Mouse (Mus musculus) heart, embryonic 12.5 days (tissue): ENCODE data around the gene Ubn1. TPM values are rescaled to one million over a fixed set of nuclear protein-coding genes. Genes with fewer than 3 reads are reported as not detected.

Experiments
- ATAC-seq: fragments of 200-750 bp; cut with Nextera tagmentation; 2 replicates; pipeline ENCODE4 v1.8.0; 2017; ENCODE audit warnings: moderate TSS enrichment, moderate library complexity; ENCODE audit not compliant: insufficient number of reproducible peaks, low FRiP score
- H3K27ac ChIP-seq: fragments of 300-500 bp; sonication (generic); 2 replicates; pipeline ENCODE4 v1.5.1; 2016; ENCODE audit warnings: mild to moderate bottlenecking, moderate library complexity; ENCODE audit not compliant: poor library complexity, severe bottlenecking
- H3K27me3 ChIP-seq: fragments of 300-500 bp; sonication (generic); replicated peaks from 2 replicates; pipeline ENCODE4 v1.6.1; 2016; ENCODE audit warnings: mild to moderate bottlenecking, moderate library complexity
- H3K36me3 ChIP-seq: fragments of 300-500 bp; sonication (generic); 2 replicates; pipeline ENCODE4 v1.6.1; 2016; ENCODE audit warnings: mild to moderate bottlenecking, moderate library complexity
- H3K4me1 ChIP-seq: fragments of 300-500 bp; sonication (generic); replicated peaks from 2 replicates; pipeline ENCODE4 v1.6.1; 2016; ENCODE audit warnings: mild to moderate bottlenecking
- H3K4me2 ChIP-seq: fragments of 300-500 bp; sonication (generic); 2 replicates; pipeline ENCODE4 v1.6.1; 2016; ENCODE audit warnings: mild to moderate bottlenecking, moderate library complexity
- H3K4me3 ChIP-seq: fragments of 300-500 bp; sonication (generic); 2 replicates; pipeline ENCODE4 v1.5.1; 2016; ENCODE audit warnings: mild to moderate bottlenecking
- H3K9ac ChIP-seq: fragments of 300-500 bp; sonication (generic); 2 replicates; pipeline ENCODE4 v1.6.1; 2016; ENCODE audit warnings: mild to moderate bottlenecking, moderate library complexity
- H3K9me3 ChIP-seq: fragments of 300-500 bp; sonication (generic); replicated peaks from 2 replicates; pipeline ENCODE4 v1.6.1; 2016; ENCODE audit warnings: mild to moderate bottlenecking, moderate library complexity
- WGBS: fragments of 180-500 bp; shearing (Covaris S2); methylation state at CpG from one replicate; pipeline ENCODE4 v1.1.7; 2016; 5-methylcytosine and 5-hydroxymethylcytosine counted together
- polyA plus RNA-seq: library from polyadenylated mRNA; unstranded; fragments of >200 nt; fragmentation: Nextera tagmentation; extraction: Ambion mirVana; gene quantifications from 2 replicates; pipeline ENCODE4 v1.2.1, GENCODE M21; 2016

Gene Ubn1
- polyA plus RNA-seq = 16.3 and 16.7 TPM in 2 replicates

GRCm38 (mm10) chr16:5049774-5050234, at the start of gene Ubn1, which contains the start of gene Glyr1:
Gene Ubn1, plus strand, starts transcription at chr16:5050057.
Gene Glyr1, minus strand, starts transcription at chr16:5049863.
- WGBS = 0% methylated on average over 56 of the region's 56 CpGs
- Histone ChIP-seq H3K9ac (peak within 1 kb of the TSS; percentile 98), H3K27ac (peak within 1 kb of the TSS; percentile 98), H3K36me3 (peaks cover 31% of the 10 kb centered on the region), H3K4me2 (peak within 1 kb of the TSS; percentile 99), H3K4me1 (peaks cover 16% of the 10 kb centered on the region), H3K27me3 (no peaks in the 10 kb centered on the region), H3K4me3 (peak within 1 kb of the TSS; percentile 100), H3K9me3 (no peaks in the 10 kb centered on the region)
- ATAC-seq = peak; percentile 99

GRCm38 (mm10) chr16:5000611-5001010, 49.2 kb upstream of the Ubn1 start:
- no peak overlapping the region for H3K27ac ChIP-seq

GRCm38 (mm10) chr16:5007067-5007466, 42.8 kb upstream of the Ubn1 start, which contains the start of gene Smim22:
Gene Smim22, plus strand, starts transcription at chr16:5007288.
- no peak within 1 kb of the TSS for H3K27ac ChIP-seq
- H3K4me1 ChIP-seq = peaks cover 16% of the 10 kb centered on the region
- ATAC-seq = no peak
- 0 out of 2 replicates have a peak, but pooled peaks cover 3% of the 10 kb centered on the region for H3K9me3 ChIP-seq
- H3K4me3 ChIP-seq = no peak within 1 kb of the TSS
- H3K36me3 ChIP-seq = peaks cover 14% of the 10 kb centered on the region
- no peaks in the 10 kb centered on the region for H3K27me3 ChIP-seq
- 37% methylated on average over 5 of the region's 5 CpGs for WGBS
- no peak within 1 kb of the TSS for H3K4me2 ChIP-seq
- H3K9ac ChIP-seq = no peak within 1 kb of the TSS; the same call in 1 of the 2 replicates

More at GRCm38 (mm10) chr16:5000611-5001010, 49.2 kb upstream of the Ubn1 start:
- Histone ChIP-seq H3K9me3 (0 out of 2 replicates have a peak, but pooled peaks cover 3% of the 10 kb centered on the region), H3K4me2 (no peak overlapping the region), H3K9ac (no peak overlapping the region), H3K36me3 (no peaks in the 10 kb centered on the region), H3K4me1 (peaks cover 6% of the 10 kb centered on the region; the same call in 1 of the 2 replicates), H3K27me3 (no peaks in the 10 kb centered on the region), H3K4me3 (no peak overlapping the region)
- WGBS = 70% methylated on average over 3 of the region's 3 CpGs
- ATAC-seq = no peak

GRCm38 (mm10) chr16:5007492-5007891, 42.4 kb upstream of the Ubn1 start:
- ATAC-seq = no peak
- Histone ChIP-seq H3K4me2 (no peak overlapping the region), H3K27me3 (no peaks in the 10 kb centered on the region), H3K4me3 (no peak overlapping the region), H3K36me3 (peaks cover 14% of the 10 kb centered on the region), H3K27ac (no peak overlapping the region), H3K4me1 (peaks cover 20% of the 10 kb centered on the region), H3K9me3 (no peaks in the 10 kb centered on the region), H3K9ac (no peak overlapping the region; the same call in 1 of the 2 replicates)
- 47% methylated on average over 5 of the region's 6 CpGs for WGBS

GRCm38 (mm10) chr16:5008076-5008475, 41.8 kb upstream of the Ubn1 start:
- H3K9ac ChIP-seq = no peak overlapping the region
- peaks cover 14% of the 10 kb centered on the region for H3K36me3 ChIP-seq
- H3K4me3 ChIP-seq = no peak overlapping the region
- H3K4me2 ChIP-seq = no peak overlapping the region
- no peaks in the 10 kb centered on the region for H3K27me3 ChIP-seq
- WGBS = 81% methylated on average over 12 of the region's 12 CpGs
- H3K27ac ChIP-seq = no peak overlapping the region
- peaks cover 26% of the 10 kb centered on the region for H3K4me1 ChIP-seq
- H3K9me3 ChIP-seq = no peaks in the 10 kb centered on the region
- ATAC-seq = no peak

- H3K9me3 ChIP-seq = no peaks in the 10 kb centered on the region
- no peaks in the 10 kb centered on the region for H3K27me3 ChIP-seq
- no peak overlapping the region for H3K4me2 ChIP-seq
- 83% methylated on average over 10 of the region's 10 CpGs for WGBS
- H3K4me3 ChIP-seq = no peak overlapping the region
- peaks cover 26% of the 10 kb centered on the region for H3K4me1 ChIP-seq
- no peak overlapping the region for H3K9ac ChIP-seq
- no peak overlapping the region for H3K27ac ChIP-seq
- no peak for ATAC-seq
- peaks cover 25% of the 10 kb centered on the region for H3K36me3 ChIP-seq
These were observed 39.4 kb upstream of the Ubn1 start for GRCm38 (mm10) chr16:5010371-5010935.

- Histone ChIP-seq H3K27ac (no peak overlapping the region), H3K4me2 (no peak overlapping the region), H3K36me3 (peaks cover 33% of the 10 kb centered on the region), H3K27me3 (no peaks in the 10 kb centered on the region), H3K9me3 (no peaks in the 10 kb centered on the region), H3K4me1 (peaks cover 26% of the 10 kb centered on the region), H3K4me3 (no peak overlapping the region), H3K9ac (no peak overlapping the region)
- ATAC-seq = no peak
- WGBS = 84% methylated on average over 7 of the region's 7 CpGs
These were observed 38.6 kb upstream of the Ubn1 start for GRCm38 (mm10) chr16:5011285-5011684.

- Histone ChIP-seq H3K4me3 (peak overlapping the region; percentile 73), H3K4me2 (peak overlapping the region; percentile 89), H3K9ac (peak overlapping the region; percentile 83), H3K27me3 (no peaks in the 10 kb centered on the region), H3K36me3 (peaks cover 44% of the 10 kb centered on the region), H3K9me3 (no peaks in the 10 kb centered on the region), H3K27ac (0 out of 2 replicates have a peak overlapping the region, but pooled peaks have one; percentile 21), H3K4me1 (peaks cover 21% of the 10 kb centered on the region)
- no peak for ATAC-seq
- 53% methylated on average over 13 of the region's 13 CpGs for WGBS
These were observed 37.5 kb upstream of the Ubn1 start for GRCm38 (mm10) chr16:5012036-5013005.

GRCm38 (mm10) chr16:5013054-5013838, 36.6 kb upstream of the Ubn1 start, which contains the start of gene Rogdi:
Gene Rogdi, minus strand, starts transcription at chr16:5013553.
- under 1% methylated on average over 55 of the region's 63 CpGs for WGBS
- Histone ChIP-seq H3K9me3 (no peaks in the 10 kb centered on the region), H3K4me2 (peak within 1 kb of the TSS; percentile 89), H3K27ac (0 out of 2 replicates have a peak within 1 kb of the TSS, but pooled peaks have one; percentile 21), H3K4me1 (peaks cover 15% of the 10 kb centered on the region), H3K36me3 (peaks cover 53% of the 10 kb centered on the region), H3K27me3 (no peaks in the 10 kb centered on the region), H3K9ac (peak within 1 kb of the TSS; percentile 83), H3K4me3 (peak within 1 kb of the TSS; percentile 73)
- ATAC-seq = peak; percentile 97

GRCm38 (mm10) chr16:5014578-5014977, 35.3 kb upstream of the Ubn1 start:
- ATAC-seq = no peak
- H3K27me3 ChIP-seq = no peaks in the 10 kb centered on the region
- 83% methylated on average over 4 of the region's 4 CpGs for WGBS
- no peak overlapping the region for H3K4me2 ChIP-seq
- H3K9me3 ChIP-seq = no peaks in the 10 kb centered on the region
- no peak overlapping the region for H3K27ac ChIP-seq
- H3K4me1 ChIP-seq = peaks cover 15% of the 10 kb centered on the region
- H3K4me3 ChIP-seq = no peak overlapping the region
- peaks cover 59% of the 10 kb centered on the region for H3K36me3 ChIP-seq
- H3K9ac ChIP-seq = no peak overlapping the region
